In the genomic region with DNA sequence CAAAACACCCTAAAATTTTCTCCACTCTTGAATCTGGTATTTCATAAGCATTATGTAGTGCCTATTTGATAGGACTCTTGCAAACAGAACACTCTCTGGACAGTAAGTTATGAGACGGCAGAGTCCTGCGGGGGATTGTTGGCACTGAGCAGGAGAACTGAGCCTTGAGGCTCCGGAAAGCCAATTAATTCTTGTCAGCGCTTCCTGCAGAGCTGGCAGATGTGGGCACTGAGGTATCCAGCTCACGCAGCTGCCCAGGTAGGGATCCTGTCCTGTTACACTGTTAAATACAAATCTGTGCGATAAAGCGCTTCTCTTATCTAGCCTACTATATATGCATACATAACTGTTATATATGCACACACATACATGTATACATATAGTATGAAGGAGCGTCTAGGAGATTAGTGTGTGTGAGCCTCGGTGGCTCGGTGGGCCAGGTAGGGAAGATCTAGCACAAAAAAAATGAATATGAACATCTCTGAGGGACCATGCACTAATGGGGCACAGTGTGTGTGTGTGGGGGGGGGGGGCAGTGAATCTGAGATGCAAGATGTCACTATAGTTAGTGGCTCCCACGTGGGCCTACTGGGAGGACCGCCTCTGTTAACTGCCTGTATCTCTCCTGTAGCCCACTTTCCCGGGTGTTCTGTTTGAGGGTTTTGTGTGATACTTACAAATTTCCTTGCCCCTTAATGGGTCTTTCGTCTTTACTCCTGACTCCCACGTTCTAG, we compare ENCODE assay signal across 20 mouse cellular contexts.
DNase-seq lines count a peak whose midpoint lies in the region; ATAC-seq and TF ChIP-seq lines count a peak whose summit lies in the region.
"Had no signal": no experiment of that assay in that cellular context is flagged by ENCODE, and none has a peak within 500 bp of the region (broad histone marks: within the 10 kb centered on the region; RNA-seq: fewer than 3 reads in every experiment).

No protein-coding gene starts in this region.

- H3K9ac ChIP-seq in neural tube, embryonic 13.5 days = no peak overlapping the region
- no peak overlapping the region for H3K9ac ChIP-seq in hindbrain, postnatal 0 days (replicated peaks; ENCODE audit: low read length)
- H3K9ac ChIP-seq in forebrain, embryonic 11.5 days (ENCODE audit: low read length) = no peak overlapping the region
- H3K9ac ChIP-seq: forebrain, postnatal 0 days; limb, embryonic 13.5 days; liver, embryonic 14.5 days; lung, embryonic 15.5 days; midbrain, embryonic 12.5 days had no signal

- no peaks in the 10 kb centered on the region for H3K9me3 ChIP-seq in neural tube, embryonic 13.5 days
- H3K9me3 ChIP-seq in hindbrain, postnatal 0 days (ENCODE audit: low read length) = no peaks in the 10 kb centered on the region
- H3K9me3 ChIP-seq in forebrain, embryonic 11.5 days (ENCODE audit: control insufficient read depth, low read length) = no peaks in the 10 kb centered on the region
- H3K9me3 ChIP-seq: limb, embryonic 13.5 days; lung, embryonic 15.5 days; midbrain, embryonic 12.5 days had no signal

- H3K27ac ChIP-seq in neural tube, embryonic 13.5 days (replicated peaks) = peak overlapping the region; percentile 46; the same call in 1 of the 2 replicates
- H3K27ac ChIP-seq in hindbrain, postnatal 0 days = peak overlapping the region; percentile 45; the same call in 1 of the 2 replicates
- H3K27ac ChIP-seq in forebrain, embryonic 11.5 days (ENCODE audit: low read depth, low read length) = no peak overlapping the region
- H3K27ac ChIP-seq: kidney, postnatal 0 days; limb, embryonic 13.5 days; liver, embryonic 14.5 days; lung, embryonic 15.5 days; macrophage; midbrain, embryonic 12.5 days had no signal

- H3K4me3 ChIP-seq in neural tube, embryonic 13.5 days = no peak overlapping the region
- H3K4me3 ChIP-seq in hindbrain, postnatal 0 days (ENCODE audit: low read length) = no peak overlapping the region
- no peak overlapping the region for H3K4me3 ChIP-seq in forebrain, embryonic 11.5 days (ENCODE audit: low read depth, low read length)
- H3K4me3 ChIP-seq: limb, embryonic 13.5 days; lung, embryonic 15.5 days; midbrain, embryonic 12.5 days had no signal

- H3K36me3 ChIP-seq in neural tube, embryonic 13.5 days = no peaks in the 10 kb centered on the region
- H3K36me3 ChIP-seq in hindbrain, postnatal 0 days (ENCODE audit: insufficient read depth, low read length) = no peaks in the 10 kb centered on the region
- no peaks in the 10 kb centered on the region for H3K36me3 ChIP-seq in forebrain, embryonic 11.5 days (ENCODE audit: control insufficient read depth, insufficient read depth, low read length)
- H3K36me3 ChIP-seq: limb, embryonic 13.5 days; lung, embryonic 15.5 days; midbrain, embryonic 12.5 days had no signal

- DNase-seq in cerebellum, adult 9-10 months = peak; percentile 46
- no peak for DNase-seq in cerebellum, adult 8-10 months
- DNase-seq in neural tube, embryonic 10.5 days (ENCODE audit: extremely low spot score, low spot score) = no peak
- DNase-seq in hindbrain, postnatal 0 days (ENCODE audit: low spot score) = peak; percentile 68
- DNase-seq in forebrain, embryonic 11.5 days (ENCODE audit: low spot score) = no peak
- no peak for DNase-seq in kidney, adult 9 months
- DNase-seq: embryo, embryonic 11 days; forebrain, postnatal 0 days; gastrocnemius, postnatal 36 days; kidney, adult 11 months; right cerebral cortex, postnatal 14 days; spleen, adult 18-20 months; thymus, postnatal 36 days had no signal

- ATAC-seq in neural tube, embryonic 13.5 days (ENCODE audit: low read depth) = 0 out of 2 replicates have a peak, but pooled peaks have one; percentile 23
- peak; percentile 72 for ATAC-seq in hindbrain, postnatal 0 days
- no peak for ATAC-seq in forebrain, embryonic 11.5 days (replicated peaks; ENCODE audit: low FRiP score)
- ATAC-seq: forebrain, postnatal 0 days had no signal

- H3K4me2 ChIP-seq in neural tube, embryonic 13.5 days = no peak overlapping the region
- H3K4me2 ChIP-seq in hindbrain, postnatal 0 days (ENCODE audit: low read depth, low read length) = no peak overlapping the region
- H3K4me2 ChIP-seq in forebrain, embryonic 11.5 days (ENCODE audit: low read depth, low read length, severe bottlenecking) = no peak overlapping the region
- H3K4me2 ChIP-seq: limb, embryonic 13.5 days; lung, embryonic 15.5 days; midbrain, embryonic 12.5 days had no signal

- no peak for TF ChIP-seq CTCF in hindbrain, postnatal 0 days (IDR thresholded peaks at IDR 0.05; ENCODE audit: low read depth)

- H3K4me1 ChIP-seq in neural tube, embryonic 13.5 days (replicated peaks) = peaks cover 10% of the 10 kb centered on the region
- H3K4me1 ChIP-seq in hindbrain, postnatal 0 days (ENCODE audit: insufficient read depth, low read length) = peaks cover 3% of the 10 kb centered on the region; the same call in 1 of the 2 replicates
- no peaks in the 10 kb centered on the region for H3K4me1 ChIP-seq in forebrain, embryonic 11.5 days (replicated peaks; ENCODE audit: control insufficient read depth, insufficient read depth, low read length)
- H3K4me1 ChIP-seq: limb, embryonic 13.5 days; lung, embryonic 15.5 days; midbrain, embryonic 12.5 days had no signal

- H3K27me3 ChIP-seq in neural tube, embryonic 13.5 days = no peaks in the 10 kb centered on the region
- no peaks in the 10 kb centered on the region for H3K27me3 ChIP-seq in hindbrain, postnatal 0 days (ENCODE audit: insufficient read depth, low read length)
- no peaks in the 10 kb centered on the region for H3K27me3 ChIP-seq in forebrain, embryonic 11.5 days (ENCODE audit: control insufficient read depth, insufficient read depth, low read length)
- H3K27me3 ChIP-seq: limb, embryonic 13.5 days; lung, embryonic 15.5 days; midbrain, embryonic 12.5 days had no signal

- 62% methylated on average over 15 of the region's 15 CpGs for WGBS in neural tube, embryonic 13.5 days
- WGBS in hindbrain, postnatal 0 days = 40% methylated on average over 15 of the region's 15 CpGs
- WGBS in forebrain, embryonic 11.5 days = 77% methylated on average over 15 of the region's 15 CpGs

Comparison
In these comparisons a context has a peak if more than half of its experiments do, and no peak if none do; other contexts are left out.
1. DNase-seq: peak in cerebellum, adult 9-10 months (single experiment) and hindbrain, postnatal 0 days (single experiment); none in cerebellum, adult 8-10 months (single experiment), neural tube, embryonic 10.5 days (single experiment), forebrain, embryonic 11.5 days (single experiment) and kidney, adult 9 months (single experiment).